Mouse (Mus musculus) left cerebral cortex, adult 18-20 months (tissue): ENCODE measurements around the gene B230217C12Rik. TPM values are rescaled to one million over a fixed set of nuclear protein-coding genes. Genes with fewer than 3 reads are reported as not detected.
"Not testable (repeated sequence)": the region's sequence is repeated elsewhere in the genome, so short reads cannot be mapped to it uniquely, and the experiment has no call there.

Experiments used
- DNase-seq, 2 experiments: peaks; one replicate each; pipeline ENCODE4 v3.0.0; 2021 to 2022; ENCODE audit warnings: low spot score in 2 of 2, mixed read lengths in 1 of 2
- total RNA-seq, 2 experiments: library from RNA; stranded (reverse); gene quantifications; 2 replicates each; pipeline ENCODE4 v1.2.3; 2021

The B230217C12Rik gene
- total RNA-seq, 2 experiments from 2014 or later, result 73.9 to 75.8 TPM

DNA sequence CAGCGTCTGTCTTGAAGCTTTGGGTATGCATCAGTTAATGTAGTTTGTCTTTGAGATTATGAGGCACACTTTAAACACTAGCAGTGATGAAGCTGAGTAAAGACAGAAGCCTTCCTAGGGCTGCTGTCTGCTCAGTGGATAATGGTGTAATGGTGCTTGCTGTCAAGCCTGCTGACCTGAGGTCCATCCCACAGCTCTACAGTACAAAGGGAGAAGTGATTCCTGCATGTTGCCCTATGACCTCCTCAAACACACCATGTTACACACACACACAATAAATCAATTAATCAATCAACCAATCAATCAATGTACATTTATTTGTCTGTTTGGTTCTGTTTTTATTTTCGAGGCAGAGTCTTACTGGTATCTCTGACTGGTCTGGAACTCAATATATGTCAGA, 21.6 kb downstream of the B230217C12Rik start:
- DNase-seq, result no peak

DNA sequence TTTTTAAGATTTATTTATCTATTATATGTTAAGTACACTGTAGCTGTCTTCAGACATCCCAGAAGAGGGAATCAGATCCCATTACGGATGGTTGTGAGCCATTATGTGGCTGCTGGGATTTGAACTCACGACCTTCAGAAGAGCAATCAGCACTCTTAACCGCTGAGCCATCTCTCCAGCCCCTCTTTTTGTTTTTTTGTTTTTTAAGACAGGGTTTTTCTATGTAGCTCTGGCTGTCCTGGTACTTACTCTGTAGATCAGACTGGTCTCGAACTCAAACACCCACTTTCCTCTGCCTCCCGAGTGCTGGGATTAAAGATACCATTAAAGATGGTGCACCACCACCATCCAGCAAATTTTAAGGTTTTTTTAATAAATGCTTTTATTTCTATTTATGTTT, 24.8 kb downstream of the B230217C12Rik start:
- DNase-seq, result no peak

DNA sequence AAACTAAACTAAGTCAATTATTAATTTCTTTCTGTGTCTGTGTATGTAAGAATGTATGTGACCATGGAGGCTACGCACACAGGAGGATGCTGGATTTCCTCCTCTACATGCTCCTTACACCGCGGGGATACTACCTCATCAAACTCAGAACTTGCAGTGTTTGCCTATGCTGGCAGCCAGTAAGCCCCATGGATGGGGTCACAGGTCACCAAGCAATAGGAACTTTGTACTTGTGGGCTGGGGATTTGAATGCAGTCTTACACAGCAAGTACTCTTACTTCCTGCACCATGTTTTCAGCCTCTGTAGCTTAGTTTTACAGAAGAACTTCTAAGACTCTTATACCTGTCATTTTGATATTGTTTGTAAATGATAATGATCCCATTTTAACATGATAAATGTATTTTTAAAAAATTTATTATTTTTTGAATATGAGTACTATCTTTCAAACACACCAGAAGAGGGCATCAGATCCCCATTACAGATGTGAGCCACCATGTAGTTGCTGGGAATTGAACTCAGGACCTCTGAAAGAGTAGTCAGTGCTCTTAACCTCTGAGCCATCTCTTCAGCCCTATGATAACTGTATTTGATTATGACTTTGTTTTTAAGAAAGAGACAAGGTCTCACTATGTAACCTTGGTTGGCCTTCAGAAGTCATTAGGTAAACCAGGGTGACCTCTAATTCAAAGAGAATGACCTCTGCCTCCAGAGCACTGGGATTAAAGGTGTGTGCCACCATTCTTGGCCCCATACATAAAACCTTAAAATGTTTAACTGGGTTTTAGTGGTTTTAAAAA, 25.7 kb downstream of the B230217C12Rik start:
- DNase-seq, result no peak

DNA sequence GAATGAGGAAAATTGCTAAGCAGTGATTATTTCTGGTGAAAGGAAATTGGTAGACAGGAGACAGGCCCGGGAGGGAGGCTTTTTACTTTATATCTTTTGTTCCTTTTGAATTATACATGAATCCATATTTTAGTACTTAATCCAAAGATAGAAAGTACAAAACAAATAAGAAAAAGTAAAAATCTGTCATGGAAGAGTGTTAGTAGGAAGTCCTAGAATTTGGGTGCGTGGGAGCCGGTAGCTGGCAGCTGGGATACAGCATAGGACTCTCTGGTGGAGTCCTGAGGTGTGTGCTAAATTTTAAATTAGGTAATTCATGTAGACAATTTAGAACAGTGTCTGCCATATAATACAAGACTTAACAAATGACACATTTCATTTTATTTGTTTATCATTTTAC, 27.0 kb downstream of the B230217C12Rik start:
- peak; percentile 39 to 67 for DNase-seq

DNA sequence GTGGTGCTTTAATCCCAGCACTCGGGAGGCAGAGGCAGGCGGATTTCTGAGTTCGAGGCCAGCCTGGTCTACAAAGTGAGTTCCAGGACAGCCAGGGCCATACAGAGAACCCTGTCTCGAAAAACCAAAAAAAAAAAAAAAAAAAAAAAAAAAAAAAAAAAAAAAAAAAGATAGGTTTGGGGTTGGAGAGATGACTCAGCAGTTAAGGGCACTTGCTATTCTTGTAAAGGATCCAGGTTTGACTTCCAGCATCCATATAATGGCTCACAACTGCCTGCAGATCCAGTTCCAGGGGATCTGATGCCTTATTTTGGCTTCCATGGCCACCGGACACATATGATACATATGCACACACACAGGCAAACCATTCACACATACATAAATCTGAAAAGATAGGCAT, 31.8 kb downstream of the B230217C12Rik start:
- not testable (repeated sequence) for DNase-seq

DNA sequence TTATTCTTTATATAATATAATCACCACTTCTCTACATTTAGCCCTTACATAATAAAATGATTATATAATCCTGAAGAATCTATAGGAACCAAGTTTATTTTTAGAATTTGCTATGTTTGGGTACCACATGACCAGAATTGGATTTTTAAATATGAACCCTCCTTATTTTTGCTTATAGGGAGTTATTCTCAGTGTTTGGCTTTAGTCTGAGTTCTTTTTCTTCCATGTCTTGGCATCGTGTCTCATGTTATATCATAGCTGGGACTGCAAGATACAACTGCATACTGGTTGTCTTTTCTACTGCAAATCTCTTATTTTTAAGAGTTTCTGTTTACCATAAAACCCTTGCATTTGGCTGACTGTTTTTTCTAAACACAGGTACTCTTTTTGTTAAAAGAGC, 33.8 kb downstream of the B230217C12Rik start:
- DNase-seq, result no peak

DNA sequence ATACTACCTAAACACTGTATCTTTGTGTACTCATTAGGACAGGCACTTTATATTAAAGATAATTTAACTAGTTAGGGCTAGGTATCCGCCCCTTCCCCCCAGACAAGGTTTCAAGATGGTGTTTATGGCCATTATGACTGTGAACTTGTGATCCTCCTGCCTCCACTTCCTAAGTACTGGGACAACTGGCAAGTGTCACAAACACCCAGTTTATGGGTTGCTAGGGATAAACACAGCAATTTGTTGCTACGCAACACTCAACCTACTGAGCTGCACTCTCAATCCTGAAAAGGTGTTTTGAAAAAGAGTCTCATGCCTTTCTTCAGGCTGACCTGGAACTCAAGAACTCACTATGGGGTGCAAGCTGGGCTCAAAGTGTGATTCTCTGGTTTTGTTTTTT, 36.8 kb downstream of the B230217C12Rik start:
- no peak for DNase-seq

DNA sequence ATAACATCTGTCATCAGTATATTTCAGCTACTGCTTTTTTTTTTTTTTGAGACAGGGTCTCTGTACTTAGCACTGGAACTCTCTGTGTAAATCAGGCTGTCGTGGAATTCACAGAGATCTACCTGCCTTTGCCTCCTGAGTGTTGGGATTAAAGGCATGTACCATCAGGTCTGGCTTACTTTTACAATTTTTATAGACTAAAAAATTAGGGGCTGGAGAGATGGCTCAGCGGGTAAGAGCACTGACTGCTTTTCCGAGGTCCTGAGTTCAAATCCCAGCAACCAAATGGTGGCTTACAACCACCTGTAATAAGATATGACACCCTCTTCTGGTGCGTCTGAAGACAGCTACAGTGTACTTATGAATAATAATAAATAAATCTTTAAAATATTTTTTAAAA, 39.8 kb downstream of the B230217C12Rik start:
- DNase-seq, result no peak

DNA sequence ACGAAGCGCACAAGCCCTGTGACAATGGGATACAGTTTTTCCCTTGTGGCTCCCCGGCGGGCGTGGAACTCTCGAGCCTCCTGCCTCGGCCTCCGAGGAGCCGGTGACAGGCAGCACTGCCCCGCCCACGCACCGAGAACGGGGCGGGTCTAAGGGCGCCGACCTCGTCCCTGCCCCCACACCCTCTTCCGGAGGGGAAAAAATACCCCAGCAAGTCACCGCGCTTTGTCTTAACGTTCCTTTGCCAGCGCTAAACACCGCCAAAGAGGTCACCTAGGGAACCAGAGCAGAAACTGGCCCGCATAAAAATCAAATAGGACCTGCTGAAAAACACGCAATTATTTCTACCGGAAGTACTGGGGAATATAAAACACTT, 43.0 kb downstream of the B230217C12Rik start:
- DNase-seq, result peak; percentile 53 to 57

DNA sequence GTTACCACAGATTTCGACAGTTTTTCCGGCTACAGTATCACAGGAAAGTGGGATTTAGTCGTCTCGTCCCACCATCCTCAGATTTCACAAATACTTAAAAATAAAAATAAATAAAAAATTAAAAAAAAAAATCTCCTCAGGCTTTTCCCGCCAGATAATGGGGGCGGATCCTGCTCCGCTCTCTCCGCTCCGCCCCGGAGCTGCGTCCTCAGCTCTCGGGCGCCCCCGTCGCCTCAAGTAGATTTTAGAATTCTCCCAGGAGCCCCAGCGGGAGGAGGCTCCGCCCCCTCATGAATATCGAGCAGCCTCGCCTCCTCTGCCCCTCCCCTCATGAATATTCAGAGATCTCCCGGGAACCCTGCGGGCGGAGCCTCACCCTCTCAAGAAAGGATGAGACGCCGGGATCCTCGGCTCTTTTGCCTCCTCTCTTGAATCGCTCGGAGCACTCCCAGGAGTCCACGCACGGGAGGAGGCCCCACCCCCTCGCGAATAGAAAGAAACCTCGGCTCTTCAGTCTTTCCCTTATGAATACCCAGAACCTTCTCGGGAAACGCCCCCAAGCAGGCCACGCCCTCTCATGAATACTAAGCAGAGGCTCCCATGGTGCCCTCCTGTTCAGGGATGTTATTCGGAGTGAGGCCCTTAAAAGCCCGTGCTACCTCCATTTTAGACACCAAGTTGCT, 43.5 kb downstream of the B230217C12Rik start, which contains the start of gene Fbxo47:
Gene Fbxo47 (minus strand): TSS at position 237 of the 683 bp plus-strand sequence.
- DNase-seq, result peak; percentile 93 to 95

DNA sequence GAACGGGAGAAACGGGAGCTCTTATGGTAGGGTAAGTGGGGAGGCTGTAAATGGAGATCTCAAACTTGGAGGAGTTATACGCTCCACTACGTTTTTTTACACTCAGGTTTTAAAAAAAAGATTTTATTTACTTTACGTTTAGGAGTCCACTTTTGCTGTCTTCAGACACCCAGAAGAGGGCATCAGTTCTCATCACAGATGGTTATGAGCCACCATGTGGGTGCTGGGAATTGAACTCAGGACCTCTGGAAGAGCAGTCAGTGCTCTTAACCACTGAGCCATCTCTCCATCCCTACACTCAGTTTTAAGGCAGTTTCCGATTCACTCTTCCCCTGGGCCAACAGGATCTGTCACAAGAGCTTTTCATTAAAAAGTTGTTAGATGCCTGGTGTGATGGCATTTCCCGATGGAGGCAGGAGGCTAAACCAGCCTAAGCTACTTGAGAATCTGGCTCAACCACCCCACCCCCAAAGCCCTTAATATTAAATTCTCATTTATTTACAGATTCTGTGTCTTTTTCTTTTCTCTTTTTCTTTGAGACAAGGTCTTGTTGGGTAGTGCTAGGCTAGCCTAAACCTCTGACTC, 44.1 kb downstream of the B230217C12Rik start:
- DNase-seq, result no peak

DNA sequence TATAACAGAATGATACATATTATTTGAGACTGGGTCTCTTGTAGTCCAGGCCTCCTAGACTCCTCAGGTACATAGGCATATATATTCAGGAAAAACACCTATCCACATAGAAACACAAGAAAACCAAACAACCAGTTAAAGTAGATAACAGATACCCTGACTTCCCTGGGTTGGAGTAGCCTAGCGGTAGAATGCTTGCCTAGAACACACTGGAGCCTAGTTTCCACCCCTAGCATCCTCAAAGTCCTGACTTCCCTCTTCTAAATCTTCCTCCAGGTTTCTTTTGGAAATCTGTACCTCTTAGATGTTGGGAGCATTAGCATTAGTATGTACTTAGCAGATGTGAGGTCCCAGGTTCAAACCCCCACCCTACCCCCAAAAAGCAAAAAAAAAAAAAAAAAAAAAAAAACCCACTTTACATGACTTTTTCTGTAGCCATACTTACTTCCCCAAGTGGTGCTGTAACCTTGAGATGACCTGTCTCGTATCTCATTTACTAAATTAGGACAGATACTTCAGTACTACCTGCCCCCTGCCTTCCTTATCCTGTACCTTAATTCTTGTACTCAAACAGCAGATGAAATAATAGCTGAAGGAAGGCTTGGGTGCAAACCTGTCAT, 44.8 kb downstream of the B230217C12Rik start:
- no peak for DNase-seq

DNA sequence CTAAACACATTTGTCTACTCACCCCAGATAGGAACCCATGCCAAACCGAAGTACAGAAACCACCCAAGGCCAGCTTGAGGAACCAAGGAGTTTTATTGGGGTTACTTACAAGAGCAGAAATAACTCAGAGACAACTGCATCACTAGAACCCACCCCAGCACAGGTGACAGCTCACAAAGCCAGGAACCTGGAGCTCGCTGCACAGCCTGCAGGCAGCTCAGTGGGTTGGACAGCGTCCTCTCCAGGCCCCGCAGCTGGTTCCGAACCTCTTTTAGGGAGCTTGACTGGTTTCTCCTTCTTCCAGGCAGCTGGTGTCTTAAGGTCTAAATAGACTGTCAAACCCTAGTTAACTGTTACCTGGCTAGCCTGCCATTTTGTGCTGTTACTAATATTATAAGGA, 51.2 kb downstream of the B230217C12Rik start:
- DNase-seq, result no peak

Other genes with a start within 250 kb of the B230217C12Rik start
- gene Epop, start 211.1 kb upstream of the B230217C12Rik start, total RNA-seq, result 100 to 1,000 TPM; 103 to 109 TPM
- 100 to 1,000 TPM; 135 to 149 TPM for gene Mllt6, start 177.4 kb upstream of the B230217C12Rik start, total RNA-seq
- 10 to 100 TPM; 54.7 to 57.2 TPM for gene Cisd3, start 155.0 kb upstream of the B230217C12Rik start, total RNA-seq
- gene Pcgf2, start 140.3 kb upstream of the B230217C12Rik start, total RNA-seq, result 10 to 100 TPM; 32.4 to 35.2 TPM
- 100 to 1,000 TPM; 122 to 128 TPM for gene Psmb3, start 137.4 kb upstream of the B230217C12Rik start, total RNA-seq
- 100 to 1,000 TPM; 120 to 123 TPM for gene Pip4k2b, start 96.1 kb upstream of the B230217C12Rik start, total RNA-seq
- gene Cwc25, start 74.2 kb upstream of the B230217C12Rik start, total RNA-seq, result 10 to 100 TPM; 18.7 to 19.9 TPM
- gene 1700001P01Rik, start 64.9 kb upstream of the B230217C12Rik start, total RNA-seq, result 1 to 10 TPM in 1 of 2 experiments, under 1 TPM in 1; 0.98 to 1.1 TPM
- gene Rpl23, start 58.3 kb upstream of the B230217C12Rik start, total RNA-seq, result 100 to 1,000 TPM; 351 to 356 TPM
- gene Lasp1, start 41.8 kb upstream of the B230217C12Rik start, total RNA-seq, result 100 to 1,000 TPM; 165 to 168 TPM
- gene Fbxo47, start 43.4 kb downstream of the B230217C12Rik start, total RNA-seq, result 1 to 10 TPM; 3.6 to 4.5 TPM
- 10 to 100 TPM; 42.2 to 46.7 TPM for gene Plxdc1, start 145.7 kb downstream of the B230217C12Rik start, total RNA-seq
- 1 to 10 TPM; 1.4 to 1.9 TPM for gene Arl5c, start 155.4 kb downstream of the B230217C12Rik start, total RNA-seq
- 100 to 1,000 TPM; 154 to 170 TPM for gene Cacnb1, start 182.3 kb downstream of the B230217C12Rik start, total RNA-seq
- gene Rpl19, start 185.9 kb downstream of the B230217C12Rik start, total RNA-seq, result 100 to 1,000 TPM; 627 to 650 TPM
- 100 to 1,000 TPM in 1 of 2 experiments, 10 to 100 TPM in 1; 86.3 to 109 TPM for gene Stac2, start 212.7 kb downstream of the B230217C12Rik start, total RNA-seq